In genomic region chr5:21640961-21641360, GRCm38 (mm10) we compare ENCODE assay signal across 11 mouse cellular contexts. TPM values are rescaled to one million over a fixed set of nuclear protein-coding genes. Genes with fewer than 3 reads are reported as not detected.
DNase-seq lines count a peak whose midpoint lies in the region; ATAC-seq and TF ChIP-seq lines count a peak whose summit lies in the region.
"Had no signal": no experiment of that assay in that cellular context is flagged by ENCODE, and none has a peak within 500 bp of the region (broad histone marks: within the 10 kb centered on the region; RNA-seq: fewer than 3 reads in every experiment).

No protein-coding gene starts in this region.

- H3K4me3 ChIP-seq in lung, adult 2 months (replicated peaks; ENCODE audit: extremely low read depth, low read depth, low read length) = no peak overlapping the region
- H3K4me3 ChIP-seq: heart, embryonic 15.5 days; midbrain, embryonic 12.5 days had no signal

- no peaks in the 10 kb centered on the region for H3K4me1 ChIP-seq in lung, adult 2 months (ENCODE audit: control insufficient read depth, insufficient read depth, low read length)

- no peak for TF ChIP-seq POLR2A in lung, adult 2 months (IDR thresholded peaks at IDR 0.05; ENCODE audit: borderline replicate concordance, extremely low read depth, low read depth, low read length)

- peak; percentile 55; the same call in 1 of the 2 replicates for TF ChIP-seq CTCF in lung, adult 2 months (IDR thresholded peaks at IDR 0.05; ENCODE audit: insufficient read depth, low read length)

- ATAC-seq in cerebellum, adult (ENCODE audit: insufficient number of reproducible peaks, low FRiP score, low TSS enrichment) = no peak
- no peak for ATAC-seq in erythroblast, adult 5-6 weeks (replicated peaks; ENCODE audit: low FRiP score, poor library complexity, severe bottlenecking)

- DNase-seq in cerebellum, adult 11 months = peak; percentile 23
- peak; percentile 25 for DNase-seq in lung, adult 2 months
- DNase-seq in lung, postnatal 25 days (ENCODE audit: low spot score) = no peak
- DNase-seq in cerebellum, postnatal 14 days = peak; percentile 73 to 75
- DNase-seq in layer of hippocampus, adult 9-10 months (ENCODE audit: low spot score) = peak; percentile 39
- DNase-seq in retina, embryonic 14.5 days (ENCODE audit: low spot score) = peak; percentile 75

- 0% methylated on average over 1 of the region's 1 CpGs for WGBS in lung, adult 2 months

RNA-seq across cellular contexts. Expression of gene Fbxl13, which starts 4.5 kb away (rescaled TPM):
- polyA plus RNA-seq in lung, adult 2 months (2012; rRNA removed) = 1.3 and 1.8 TPM in 2 replicates
- total RNA-seq in erythroblast, adult 5-6 weeks (2015; ENCODE audit: low replicate concordance) = not detected in 2 replicates
- total RNA-seq in erythroblast, adult 5-6 weeks (2017; ENCODE audit: low replicate concordance) = not detected in 2 replicates
- total RNA-seq: ES-E14 had no signal

RNA-seq across cellular contexts. Expression of gene Armc10, which starts 4.7 kb away (rescaled TPM):
- 34.3 and 59.7 TPM in 2 replicates for polyA plus RNA-seq in lung, adult 2 months (2012; rRNA removed)
- 11.0 and 16.7 TPM in 2 replicates for total RNA-seq in erythroblast, adult 5-6 weeks (2015; ENCODE audit: low replicate concordance)
- total RNA-seq in erythroblast, adult 5-6 weeks (2017; ENCODE audit: low replicate concordance) = 4.6 and 5.1 TPM in 2 replicates
